Mouse (Mus musculus) brain, embryonic 14.5 days (tissue): ENCODE measurements around the gene Tbc1d8b.

Experiments used
- CTCF ChIP-seq: fragments of 200-500 bp; IDR thresholded peaks from 2 replicates; pipeline ENCODE4 v1.5.1; 2012; ENCODE audit warnings: inconsistent platforms, mild to moderate bottlenecking, moderate library complexity, borderline replicate concordance; ENCODE audit not compliant: insufficient read depth, insufficient read length; ENCODE audit errors: extremely low read depth
- POLR2A ChIP-seq: fragments of 200-500 bp; IDR thresholded peaks from 2 replicates; pipeline ENCODE4 v1.6.1; 2012; ENCODE audit warnings: mild to moderate bottlenecking, inconsistent platforms, borderline replicate concordance; ENCODE audit not compliant: poor library complexity, insufficient read depth, insufficient read length, severe bottlenecking; ENCODE audit errors: extremely low read depth

- TF ChIP-seq CTCF (no peak), POLR2A (no peak)
Observed at GRCm38 (mm10) chrX:139714381-139714780, 29.6 kb downstream of the Tbc1d8b start, which contains the start of gene Gm15013.
